ENCODE assay signal across 15 mouse cellular contexts in genomic region chr17:35128996-35129395, GRCm38 (mm10). TPM values are rescaled to one million over a fixed set of nuclear protein-coding genes. Genes with fewer than 3 reads are reported as not detected.
"Had no signal": no experiment of that assay in that cellular context is flagged by ENCODE, and none has a peak within 500 bp of the region (broad histone marks: within the 10 kb centered on the region; RNA-seq: fewer than 3 reads in every experiment).

No protein-coding gene starts in this region.

- H3K4me3 ChIP-seq: layer of hippocampus, adult 2 months; lung, embryonic 15.5 days; midbrain, embryonic 15.5 days; neural tube, embryonic 12.5 days; stomach, embryonic 15.5 days had no signal

- H3K9me3 ChIP-seq: lung, embryonic 15.5 days; megakaryocyte, embryonic 14.5 days; midbrain, embryonic 15.5 days; neural tube, embryonic 12.5 days; stomach, embryonic 15.5 days had no signal

- H3K4me2 ChIP-seq: lung, embryonic 15.5 days; midbrain, embryonic 11.5 days; midbrain, embryonic 15.5 days; neural tube, embryonic 12.5 days; stomach, embryonic 15.5 days had no signal

- H3K27me3 ChIP-seq: lung, embryonic 15.5 days; megakaryocyte, embryonic 14.5 days; midbrain, embryonic 15.5 days; neural tube, embryonic 12.5 days; stomach, embryonic 15.5 days had no signal

- H3K9ac ChIP-seq: lung, embryonic 15.5 days; midbrain, embryonic 15.5 days; stomach, embryonic 15.5 days had no signal

- H3K27ac ChIP-seq: kidney, postnatal 0 days; layer of hippocampus, adult 2 months; lung, embryonic 15.5 days; macrophage; midbrain, embryonic 15.5 days; neural tube, embryonic 12.5 days; stomach, embryonic 15.5 days had no signal

- DNase-seq: kidney, adult 18-20 months; kidney, postnatal 4 days; lung, postnatal 14 days; right cerebral cortex, postnatal 14 days; thymus, postnatal 4 days had no signal

- ATAC-seq: inflammation-experienced regulatory T-cells, adult 6 months; midbrain, embryonic 15.5 days had no signal

RNA-seq across cellular contexts. Expression of gene Apom, which starts 2.9 kb away (rescaled TPM):
- polyA plus RNA-seq: inflammation-experienced regulatory T-cells, adult 6 months; macrophage had no signal
